Mouse (Mus musculus): ENCODE results near the gene Yipf3.

Yipf3 gene

DNA sequence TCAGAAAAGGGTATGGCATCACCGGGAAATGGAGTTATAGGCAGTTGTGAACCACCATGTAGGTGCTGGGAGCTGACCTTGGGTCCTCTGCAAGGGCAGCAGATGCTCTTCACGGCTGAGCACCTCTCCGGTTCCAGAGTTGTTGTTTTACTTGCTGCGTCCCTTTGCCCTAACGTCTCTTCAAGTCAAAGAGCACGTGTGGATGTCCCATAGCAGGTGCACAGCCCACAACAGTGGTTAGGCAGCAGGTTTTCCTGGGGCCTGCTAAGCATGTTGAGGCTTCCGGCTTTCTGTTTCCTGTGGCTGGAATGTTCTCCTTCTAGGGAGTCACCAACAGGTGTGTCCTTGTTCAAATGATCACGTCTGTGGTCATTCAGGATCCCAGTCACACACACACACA is 36.0 kb downstream of the Yipf3 start:
- DNase-seq (ENCODE audit: low spot score in 2 of 2): no peak

DNA sequence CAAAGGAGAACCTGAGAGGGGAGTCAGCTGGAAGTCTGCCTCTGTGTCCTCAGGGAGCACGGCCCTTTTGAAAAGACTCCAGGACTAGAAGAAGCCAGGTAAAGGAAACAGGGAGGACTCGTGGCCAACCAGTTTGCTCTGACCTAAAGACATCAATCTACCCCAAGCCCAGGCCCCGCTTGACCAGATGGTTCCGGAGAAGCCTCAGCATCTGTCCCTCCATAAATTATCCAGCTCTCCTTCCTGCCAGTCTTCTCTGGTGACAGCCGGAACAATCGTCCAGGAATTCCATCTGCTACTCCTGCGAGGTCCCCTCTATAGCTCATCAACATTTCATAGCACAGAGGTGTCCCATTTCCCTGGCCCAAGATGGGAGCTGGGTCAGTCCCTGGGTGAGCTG is 36.8 kb downstream of the Yipf3 start:
- DNase-seq (ENCODE audit: low spot score in 2 of 2): no peak

DNA sequence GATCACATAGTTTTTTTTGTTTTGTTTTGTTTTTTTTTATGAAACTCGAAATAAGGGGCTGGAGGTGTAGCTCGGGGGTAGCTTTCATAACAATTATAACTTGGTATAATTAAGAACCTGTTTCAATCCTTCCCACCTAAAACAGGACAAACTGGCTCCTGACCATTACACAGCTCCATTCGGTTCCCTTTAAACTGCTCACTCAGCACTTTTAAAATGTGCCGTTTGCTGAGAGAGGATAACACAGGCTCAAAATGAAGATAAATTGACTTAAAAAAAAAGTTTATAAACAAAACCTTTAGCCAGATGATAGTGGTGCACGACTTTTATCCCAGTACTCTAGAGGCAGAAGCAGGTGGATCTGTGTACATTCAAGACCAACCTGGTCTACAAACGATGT is 37.5 kb downstream of the Yipf3 start:
- DNase-seq (ENCODE audit: low spot score in 2 of 2): no peak

DNA sequence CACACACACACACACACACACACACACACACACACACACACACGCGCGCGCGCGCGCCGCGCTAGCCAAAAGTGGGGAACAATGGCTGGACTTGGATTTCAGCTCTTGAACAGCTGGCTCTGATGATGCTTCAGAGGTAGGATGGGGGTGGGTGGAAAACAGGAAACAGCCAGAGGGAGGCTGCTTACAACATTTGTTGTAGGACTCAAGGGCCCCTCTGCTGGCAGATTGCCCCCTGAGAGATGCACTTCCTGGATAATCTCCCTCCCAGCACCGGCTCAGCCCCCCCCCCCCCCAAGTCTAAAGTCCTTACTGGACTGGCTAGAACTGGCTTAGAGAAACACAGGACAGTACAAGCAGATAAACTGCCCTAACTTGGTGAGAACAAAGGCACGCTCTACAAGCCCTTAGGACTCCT is 39.8 kb downstream of the Yipf3 start:
- peak; percentile 68 to 86 for DNase-seq (ENCODE audit: low spot score in 2 of 2)

DNA sequence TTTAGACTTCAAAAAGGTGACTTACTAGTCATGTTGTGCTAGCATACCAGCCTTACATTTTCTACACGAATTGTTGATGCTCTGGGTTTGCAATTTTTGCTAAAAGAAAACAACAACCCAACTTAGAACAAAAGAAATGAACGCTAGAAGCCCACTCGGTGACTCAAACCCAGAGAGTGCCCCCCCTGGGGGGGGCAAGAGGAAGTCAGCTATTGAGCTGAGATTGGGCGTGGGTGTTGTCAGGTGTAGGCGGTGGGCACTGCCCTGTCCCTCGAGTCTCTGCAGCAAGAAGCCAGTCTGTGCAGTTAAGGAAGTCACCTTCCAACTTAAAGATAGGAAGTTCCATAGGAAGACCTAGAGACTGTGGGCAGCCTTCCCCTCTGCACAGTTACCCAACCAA is 48.7 kb downstream of the Yipf3 start:
- DNase-seq (ENCODE audit: low spot score in 2 of 2): no peak

DNA sequence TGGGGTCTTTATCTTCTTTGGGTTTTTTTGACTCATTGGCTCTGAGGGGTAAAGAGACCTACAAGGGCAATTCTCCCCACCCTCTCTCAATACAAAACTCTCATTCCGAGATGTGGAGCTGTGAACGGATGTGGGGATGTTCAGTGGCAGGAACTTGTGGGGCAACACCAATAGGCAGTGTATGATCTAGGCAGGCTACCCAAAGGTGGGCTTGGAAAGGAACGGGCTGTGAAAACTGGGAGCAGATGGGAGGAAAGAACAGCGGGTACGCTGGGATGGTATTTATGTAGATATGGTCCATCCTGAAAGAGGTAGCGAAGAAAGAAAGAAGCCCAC is 49.1 kb downstream of the Yipf3 start:
- DNase-seq (ENCODE audit: low spot score in 2 of 2): no peak

DNA sequence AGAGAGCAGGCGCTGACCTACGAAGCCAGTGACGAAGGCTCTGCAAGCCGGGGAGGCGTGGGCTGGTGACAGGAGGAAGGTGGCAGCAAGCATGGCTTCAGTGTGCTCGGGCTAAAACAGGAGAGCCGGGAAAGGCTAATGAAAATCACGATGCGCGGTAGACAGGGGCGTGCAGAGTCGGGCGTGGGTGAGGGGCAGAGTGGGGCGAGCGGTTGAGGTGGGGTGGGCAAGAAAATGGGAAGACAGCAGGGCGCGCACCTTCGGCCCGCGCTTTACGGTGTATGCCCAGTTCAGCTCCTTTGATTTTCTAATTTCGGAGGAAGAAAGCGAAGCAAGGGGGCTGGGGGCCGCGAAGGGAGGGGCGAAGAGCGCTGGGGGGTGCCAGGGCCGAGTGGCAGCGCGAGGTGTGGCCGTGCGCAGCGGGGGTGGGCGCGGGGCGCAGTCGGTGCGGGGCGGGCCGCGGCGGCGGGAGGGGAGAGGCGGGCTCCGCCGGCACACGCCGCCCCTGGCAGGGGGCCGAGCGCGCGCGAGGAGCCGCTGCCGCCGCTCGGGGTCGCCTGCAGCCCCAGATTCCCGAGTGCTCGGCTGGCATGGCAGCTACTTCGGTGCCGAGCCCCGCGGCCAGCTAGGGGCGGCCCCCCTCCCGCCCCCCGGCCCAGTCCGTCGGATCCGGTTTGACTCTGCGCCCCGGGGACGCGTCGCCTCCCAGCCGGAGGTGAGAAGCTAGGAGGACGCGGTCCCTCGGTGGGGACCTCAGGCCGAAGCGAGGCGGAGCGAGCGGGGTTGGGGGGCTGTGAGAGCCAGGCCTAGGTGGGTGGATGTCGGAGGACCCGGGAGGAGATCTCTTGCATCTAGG is 49.7 kb downstream of the Yipf3 start, which contains the start of gene Dlk2:
Dlk2 (plus strand) TSS at position 58 of the 856 bp plus-strand sequence.
- DNase-seq (ENCODE audit: low spot score in 2 of 2): no peak

DNA sequence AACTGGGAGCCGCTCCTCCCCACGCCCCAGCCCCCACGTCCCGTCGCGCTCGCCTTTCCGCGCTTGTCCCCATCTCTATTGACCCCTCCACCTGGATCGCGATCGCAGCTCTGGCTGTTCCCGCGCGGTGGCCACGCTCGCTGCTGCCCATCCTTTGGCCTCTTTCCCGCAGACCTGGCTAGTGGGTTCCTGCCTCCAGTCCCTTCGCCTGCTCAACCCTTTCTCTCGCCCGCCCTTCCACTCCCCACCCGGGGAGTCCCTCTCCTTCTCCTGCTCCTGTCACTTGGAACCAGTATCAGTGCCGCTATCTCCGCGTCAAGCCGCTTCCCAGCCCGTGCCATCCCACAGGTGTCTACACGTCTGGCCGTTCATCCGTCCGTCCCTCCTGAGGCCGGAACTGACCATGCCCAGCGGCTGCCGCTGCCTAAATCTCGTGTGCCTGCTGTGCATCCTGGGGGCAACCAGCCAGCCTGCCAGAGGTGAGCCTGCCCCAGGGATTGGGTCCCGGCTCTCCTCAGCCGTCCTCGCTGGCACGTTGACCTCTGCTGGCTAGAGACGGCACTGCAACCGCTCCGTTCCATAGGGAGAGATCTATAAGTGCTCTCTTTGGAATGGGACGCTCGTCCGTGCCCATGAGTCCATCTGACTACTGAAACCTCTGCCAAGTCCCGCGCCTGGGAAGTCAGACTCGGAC is 50.5 kb downstream of the Yipf3 start:
- DNase-seq (ENCODE audit: low spot score in 2 of 2): peak; percentile 65 to 74

DNA sequence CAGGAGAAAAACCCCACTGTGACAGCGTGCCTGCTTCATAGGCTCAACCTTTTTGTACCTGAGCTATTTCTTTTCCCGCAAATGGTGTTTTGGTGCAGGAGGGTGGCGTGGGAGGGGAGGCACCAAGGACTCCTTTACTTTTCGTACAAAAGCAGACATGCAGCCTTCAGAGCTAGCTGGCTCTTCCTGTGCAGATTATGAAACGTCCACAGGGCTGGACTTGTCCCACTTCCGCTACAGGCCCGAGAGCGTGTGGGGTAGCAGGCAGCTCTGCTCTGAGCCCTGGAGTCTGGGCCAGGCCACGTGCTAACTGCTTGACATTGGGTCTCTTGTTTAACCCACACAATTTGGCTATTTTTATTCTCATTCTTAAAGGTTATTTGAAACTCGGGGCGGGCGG is 54.0 kb downstream of the Yipf3 start:
- DNase-seq (ENCODE audit: low spot score in 2 of 2): no peak
